Mouse (Mus musculus): Measurements from ENCODE around the gene Snx4. TPM values are rescaled to one million over a fixed set of nuclear protein-coding genes. Genes with fewer than 3 reads are reported as not detected.
A peak's percentile ranks its signal among the peaks of the same experiment; 100 is the strongest.

The Snx4 gene
- polyA plus RNA-seq, 1 experiment from 2014 or later, result 82.7 TPM

- Histone ChIP-seq H3K4me2 (no peak overlapping the region), H3K27me3 (no peaks in the 10 kb centered on the region), H3K9ac (no peak overlapping the region), H3K9me3 (no peaks in the 10 kb centered on the region), H3K4me1 (no peaks in the 10 kb centered on the region), H3K4me3 (no peak overlapping the region), H3K27ac (no peak overlapping the region), H3K36me3 (peaks cover 76% of the 10 kb centered on the region)
- WGBS, result 81% methylated on average over 1 of the region's 1 CpGs
- ATAC-seq (ENCODE audit: insufficient number of reproducible peaks, insufficient read depth, low FRiP score, low TSS enrichment, low read depth), result no peak
These were observed 31.8 kb downstream of the Snx4 start for GRCm38 (mm10) chr16:33283079-33283478.

- Histone ChIP-seq H3K27ac (no peak overlapping the region), H3K4me3 (no peak overlapping the region), H3K36me3 (peaks cover 89% of the 10 kb centered on the region), H3K9ac (no peak overlapping the region), H3K4me2 (no peak overlapping the region), H3K4me1 (no peaks in the 10 kb centered on the region), H3K9me3 (0 out of 2 replicates have a peak, but pooled peaks cover 9% of the 10 kb centered on the region), H3K27me3 (no peaks in the 10 kb centered on the region)
- no peak for ATAC-seq (ENCODE audit: insufficient number of reproducible peaks, insufficient read depth, low FRiP score, low TSS enrichment, low read depth)
- WGBS, result 72% methylated on average over 9 of the region's 9 CpGs
These were observed 37.3 kb downstream of the Snx4 start for GRCm38 (mm10) chr16:33288536-33288935.

GRCm38 (mm10) chr16:33289981-33290380 lies 38.7 kb downstream of the Snx4 start:
- 0 out of 2 replicates have a peak, but pooled peaks cover 9% of the 10 kb centered on the region for H3K9me3 ChIP-seq
- H3K4me2 ChIP-seq, result no peak overlapping the region
- H3K4me1 ChIP-seq, result no peaks in the 10 kb centered on the region
- no peak overlapping the region for H3K9ac ChIP-seq
- 80% methylated on average over 7 of the region's 7 CpGs for WGBS
- no peak for ATAC-seq (ENCODE audit: insufficient number of reproducible peaks, insufficient read depth, low FRiP score, low TSS enrichment, low read depth)
- H3K36me3 ChIP-seq, result peaks cover 93% of the 10 kb centered on the region
- H3K27me3 ChIP-seq, result no peaks in the 10 kb centered on the region
- no peak overlapping the region for H3K27ac ChIP-seq
- H3K4me3 ChIP-seq, result no peak overlapping the region

- H3K36me3 ChIP-seq, result peaks cover 97% of the 10 kb centered on the region
- ATAC-seq (ENCODE audit: insufficient number of reproducible peaks, insufficient read depth, low FRiP score, low TSS enrichment, low read depth), result no peak
- 96% methylated on average over 7 of the region's 7 CpGs for WGBS
- 0 out of 2 replicates have a peak, but pooled peaks cover 9% of the 10 kb centered on the region for H3K9me3 ChIP-seq
- H3K27me3 ChIP-seq, result no peaks in the 10 kb centered on the region
- H3K4me3 ChIP-seq, result no peak overlapping the region
- H3K27ac ChIP-seq, result no peak overlapping the region
- no peak overlapping the region for H3K4me2 ChIP-seq
- no peaks in the 10 kb centered on the region for H3K4me1 ChIP-seq
- no peak overlapping the region for H3K9ac ChIP-seq
These were observed 41.0 kb downstream of the Snx4 start for GRCm38 (mm10) chr16:33292241-33292640.

GRCm38 (mm10) chr16:33294681-33295080 lies 43.4 kb downstream of the Snx4 start:
- 93% methylated on average over 7 of the region's 7 CpGs for WGBS
- 0 out of 2 replicates have a peak, but pooled peaks cover 9% of the 10 kb centered on the region for H3K9me3 ChIP-seq
- H3K4me1 ChIP-seq, result no peaks in the 10 kb centered on the region

GRCm38 (mm10) chr16:33295321-33295720 lies 44.1 kb downstream of the Snx4 start:
- H3K4me1 ChIP-seq, result no peaks in the 10 kb centered on the region
- 0 out of 2 replicates have a peak, but pooled peaks cover 9% of the 10 kb centered on the region for H3K9me3 ChIP-seq
- no peak overlapping the region for H3K9ac ChIP-seq
- no peak overlapping the region for H3K4me3 ChIP-seq
- ATAC-seq (ENCODE audit: insufficient number of reproducible peaks, insufficient read depth, low FRiP score, low TSS enrichment, low read depth), result no peak
- no peaks in the 10 kb centered on the region for H3K27me3 ChIP-seq
- no peak overlapping the region for H3K27ac ChIP-seq
- H3K4me2 ChIP-seq, result no peak overlapping the region
- 93% methylated on average over 9 of the region's 9 CpGs for WGBS
- peaks cover 95% of the 10 kb centered on the region for H3K36me3 ChIP-seq

More at GRCm38 (mm10) chr16:33294681-33295080, 43.4 kb downstream of the Snx4 start:
- Histone ChIP-seq H3K4me2 (no peak overlapping the region), H3K36me3 (peaks cover 94% of the 10 kb centered on the region), H3K9ac (no peak overlapping the region), H3K4me3 (no peak overlapping the region), H3K27ac (no peak overlapping the region), H3K27me3 (no peaks in the 10 kb centered on the region)
- no peak for ATAC-seq (ENCODE audit: insufficient number of reproducible peaks, insufficient read depth, low FRiP score, low TSS enrichment, low read depth)

GRCm38 (mm10) chr16:33297493-33297892 lies 46.3 kb downstream of the Snx4 start:
- H3K36me3 ChIP-seq, result peaks cover 84% of the 10 kb centered on the region
- H3K27ac ChIP-seq, result no peak overlapping the region

GRCm38 (mm10) chr16:33306633-33307070 lies 55.4 kb downstream of the Snx4 start:
- ATAC-seq (ENCODE audit: insufficient number of reproducible peaks, insufficient read depth, low FRiP score, low TSS enrichment, low read depth), result no peak
- 11% methylated on average over 4 of the region's 4 CpGs for WGBS
- Histone ChIP-seq H3K36me3 (peaks cover 13% of the 10 kb centered on the region), H3K9ac (no peak overlapping the region), H3K9me3 (no peaks in the 10 kb centered on the region), H3K27me3 (no peaks in the 10 kb centered on the region), H3K4me3 (no peak overlapping the region), H3K4me1 (peaks cover 12% of the 10 kb centered on the region), H3K27ac (no peak overlapping the region), H3K4me2 (peak overlapping the region; percentile 17; the same call in 1 of the 2 replicates)

More at GRCm38 (mm10) chr16:33297493-33297892, 46.3 kb downstream of the Snx4 start:
- 0 out of 2 replicates have a peak, but pooled peaks cover under 1% of the 10 kb centered on the region for H3K9me3 ChIP-seq
- no peak overlapping the region for H3K4me2 ChIP-seq
- H3K27me3 ChIP-seq, result no peaks in the 10 kb centered on the region
- no peaks in the 10 kb centered on the region for H3K4me1 ChIP-seq
- ATAC-seq (ENCODE audit: insufficient number of reproducible peaks, insufficient read depth, low FRiP score, low TSS enrichment, low read depth), result no peak
- WGBS, result 93% methylated on average over 1 of the region's 1 CpGs
- H3K4me3 ChIP-seq, result no peak overlapping the region
- no peak overlapping the region for H3K9ac ChIP-seq

- H3K4me1 ChIP-seq, result peaks cover 12% of the 10 kb centered on the region
- no peak overlapping the region for H3K9ac ChIP-seq
- ATAC-seq (ENCODE audit: insufficient number of reproducible peaks, insufficient read depth, low FRiP score, low TSS enrichment, low read depth), result no peak
- 80% methylated on average over 7 of the region's 7 CpGs for WGBS
- no peaks in the 10 kb centered on the region for H3K9me3 ChIP-seq
- H3K27me3 ChIP-seq, result no peaks in the 10 kb centered on the region
- H3K36me3 ChIP-seq, result peaks cover 13% of the 10 kb centered on the region
- H3K4me2 ChIP-seq, result no peak overlapping the region
- H3K4me3 ChIP-seq, result no peak overlapping the region
- H3K27ac ChIP-seq, result no peak overlapping the region
These were observed 56.5 kb downstream of the Snx4 start for GRCm38 (mm10) chr16:33307761-33308160.

- Histone ChIP-seq H3K4me1 (peaks cover 12% of the 10 kb centered on the region), H3K9me3 (no peaks in the 10 kb centered on the region), H3K4me2 (no peak overlapping the region), H3K27ac (0 out of 2 replicates have a peak overlapping the region, but pooled peaks have one; percentile 4), H3K27me3 (no peaks in the 10 kb centered on the region), H3K9ac (no peak overlapping the region), H3K4me3 (no peak overlapping the region), H3K36me3 (peaks cover 13% of the 10 kb centered on the region)
- ATAC-seq (ENCODE audit: insufficient number of reproducible peaks, insufficient read depth, low FRiP score, low TSS enrichment, low read depth), result no peak
- 59% methylated on average over 3 of the region's 3 CpGs for WGBS
These were observed 57.8 kb downstream of the Snx4 start for GRCm38 (mm10) chr16:33309066-33309465.

- no peak overlapping the region for H3K4me3 ChIP-seq
- no peak overlapping the region for H3K9ac ChIP-seq
- no peaks in the 10 kb centered on the region for H3K36me3 ChIP-seq
- no peaks in the 10 kb centered on the region for H3K4me1 ChIP-seq
- H3K27ac ChIP-seq, result no peak overlapping the region
- no peak overlapping the region for H3K4me2 ChIP-seq
- no peak for ATAC-seq (ENCODE audit: insufficient number of reproducible peaks, insufficient read depth, low FRiP score, low TSS enrichment, low read depth)
- 81% methylated on average over 4 of the region's 4 CpGs for WGBS
- no peaks in the 10 kb centered on the region for H3K9me3 ChIP-seq
- H3K27me3 ChIP-seq, result no peaks in the 10 kb centered on the region
These were observed 64.4 kb downstream of the Snx4 start for GRCm38 (mm10) chr16:33315611-33316010.

- H3K9me3 ChIP-seq, result no peaks in the 10 kb centered on the region
- no peaks in the 10 kb centered on the region for H3K36me3 ChIP-seq
- H3K4me3 ChIP-seq, result no peak overlapping the region
- no peak overlapping the region for H3K27ac ChIP-seq
- no peaks in the 10 kb centered on the region for H3K4me1 ChIP-seq
- 67% methylated on average over 3 of the region's 3 CpGs for WGBS
- no peak overlapping the region for H3K9ac ChIP-seq
- H3K27me3 ChIP-seq, result no peaks in the 10 kb centered on the region
- H3K4me2 ChIP-seq, result no peak overlapping the region
- ATAC-seq (ENCODE audit: insufficient number of reproducible peaks, insufficient read depth, low FRiP score, low TSS enrichment, low read depth), result no peak
These were observed 66.4 kb downstream of the Snx4 start for GRCm38 (mm10) chr16:33317646-33318045.
